Comparison of ENCODE assay signal across 19 mouse cellular contexts in genomic region chr9:6540178-6540700, GRCm38 (mm10).
"Had no signal": no experiment of that assay in that cellular context is flagged by ENCODE, and none has a peak within 500 bp of the region (broad histone marks: within the 10 kb centered on the region; RNA-seq: fewer than 3 reads in every experiment).

No protein-coding gene starts in this region.

- H3K36me3 ChIP-seq: midbrain, embryonic 10.5 days; midbrain, embryonic 12.5 days; neural tube, embryonic 13.5 days; neural tube, embryonic 15.5 days had no signal

- H3K4me1 ChIP-seq: midbrain, embryonic 10.5 days; midbrain, embryonic 12.5 days; neural tube, embryonic 13.5 days; neural tube, embryonic 15.5 days had no signal

- H3K27ac ChIP-seq: liver, embryonic 14.5 days; midbrain, embryonic 10.5 days; midbrain, embryonic 12.5 days; neural tube, embryonic 13.5 days; neural tube, embryonic 15.5 days had no signal

- H3K27me3 ChIP-seq: midbrain, embryonic 12.5 days; neural tube, embryonic 13.5 days; neural tube, embryonic 15.5 days had no signal

- H3K4me2 ChIP-seq: midbrain, embryonic 12.5 days; neural tube, embryonic 13.5 days; neural tube, embryonic 15.5 days had no signal

- H3K4me3 ChIP-seq: midbrain, embryonic 10.5 days; midbrain, embryonic 12.5 days; myocyte; neural tube, embryonic 13.5 days; neural tube, embryonic 15.5 days had no signal

- DNase-seq: lung, adult 2 months; lung, postnatal 14 days; lung, postnatal 4 days; midbrain, embryonic 14.5 days; retina, postnatal 1 day; right cerebral cortex, adult 18-20 months; right cerebral cortex, postnatal 25 days; right cerebral cortex, postnatal 4 days; spleen, adult 18-20 months; thymus, adult 18-20 months; thymus, postnatal 14 days; thymus, postnatal 4 days had no signal

- ATAC-seq: midbrain, embryonic 16.5 days had no signal

- H3K9ac ChIP-seq: liver, embryonic 14.5 days; midbrain, embryonic 12.5 days; neural tube, embryonic 13.5 days; neural tube, embryonic 15.5 days had no signal

- H3K9me3 ChIP-seq: midbrain, embryonic 10.5 days; midbrain, embryonic 12.5 days; neural tube, embryonic 13.5 days; neural tube, embryonic 15.5 days had no signal
